Mouse (Mus musculus): ENCODE measurements around the gene Ccdc33.

DNA sequence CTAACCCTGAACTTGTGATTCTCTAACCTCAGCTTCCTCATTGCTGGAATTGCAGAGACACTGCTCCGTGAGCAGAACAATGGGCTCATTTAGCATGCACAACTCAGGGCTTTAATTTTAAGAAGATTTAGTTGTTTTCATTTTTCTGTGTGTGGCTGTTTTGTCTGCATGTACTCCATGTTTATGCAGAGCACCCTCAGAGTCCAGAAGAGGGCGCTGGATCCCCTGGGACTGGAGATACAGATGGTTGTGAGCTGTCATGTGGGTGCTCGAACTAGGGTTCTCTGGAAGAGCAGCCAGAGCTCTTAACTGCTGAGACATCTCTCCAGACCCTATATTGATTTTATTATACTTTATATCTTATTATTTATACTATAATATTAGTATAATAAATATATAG is 109.0 kb downstream of the Ccdc33 start:
- TF ChIP-seq POLR2A (IDR thresholded peaks at IDR 0.05; ENCODE audit: low read depth, low read length) (no peak), RAD21 (IDR thresholded peaks at IDR 0.05; ENCODE audit: low read depth, low read length) (peak; percentile 25), KAT2A (IDR thresholded peaks at IDR 0.05; ENCODE audit: insufficient replicate concordance, low read length) (no peak), BHLHE40 (IDR thresholded peaks at IDR 0.05; ENCODE audit: low read depth, low read length) (no peak), HCFC1 (IDR thresholded peaks at IDR 0.05; ENCODE audit: low read depth, low read length) (no peak), NRF1 (IDR thresholded peaks at IDR 0.05; ENCODE audit: low read depth, low read length) (no peak), CHD2 (IDR thresholded peaks at IDR 0.05; ENCODE audit: low read length) (no peak), ETS1 (conservative IDR thresholded peaks at IDR 0.05; ENCODE audit: low read depth, low read length) (no peak), MAFK (IDR thresholded peaks at IDR 0.05; ENCODE audit: insufficient replicate concordance, low read length) (no peak), ELF1 (IDR thresholded peaks at IDR 0.05; ENCODE audit: low read depth, low read length) (no peak), EP300 (IDR thresholded peaks at IDR 0.05; ENCODE audit: low read length) (no peak), RCOR1 (conservative IDR thresholded peaks at IDR 0.05; ENCODE audit: low read depth, low read length) (no peak)

Data from CH12.LX (cell line).